Mouse (Mus musculus) heart, adult 2 months (tissue): Measurements from ENCODE around the gene Ankrd34b. TPM values are rescaled to one million over a fixed set of nuclear protein-coding genes. Genes with fewer than 3 reads are reported as not detected.

Source experiments
- DNase-seq, 2 experiments: peaks; one replicate each; pipeline ENCODE4 v3.0.0; 2021
- H3K27ac ChIP-seq: fragments of 200-600 bp; 2 replicates; pipeline ENCODE4 v1.8.1; 2022
- H3K27me3 ChIP-seq: fragments of 200-500 bp; 2 replicates; pipeline ENCODE4 v1.6.1; 2012; ENCODE audit warnings: mild to moderate bottlenecking, low read length, inconsistent platforms, mixed read lengths; ENCODE audit not compliant: control insufficient read depth, insufficient read depth
- H3K36me3 ChIP-seq: fragments of 200-500 bp; 2 replicates; pipeline ENCODE4 v1.6.1; 2012; ENCODE audit warnings: low read length, inconsistent platforms; ENCODE audit not compliant: control insufficient read depth, insufficient read depth
- H3K4me1 ChIP-seq: fragments of 200-500 bp; 2 replicates; pipeline ENCODE4 v1.6.1; 2011; ENCODE audit warnings: low read length; ENCODE audit not compliant: control insufficient read depth, insufficient read depth
- H3K4me3 ChIP-seq: fragments of 200-600 bp; 2 replicates; pipeline ENCODE4 v1.8.1; 2022
- H3K79me2 ChIP-seq: fragments of 200-500 bp; replicated peaks from 2 replicates; pipeline ENCODE4 v1.6.1; 2012; ENCODE audit warnings: mild to moderate bottlenecking, inconsistent platforms, low read length, moderate library complexity, mixed read lengths; ENCODE audit not compliant: control insufficient read depth, insufficient read depth
- H3K9ac ChIP-seq: fragments of 200-500 bp; 2 replicates; pipeline ENCODE4 v1.6.1; 2012; ENCODE audit warnings: low read depth, mild to moderate bottlenecking, control low read depth, inconsistent platforms, low read length, mixed read lengths
- CTCF ChIP-seq: fragments of 200-600 bp; IDR thresholded peaks from 2 replicates; pipeline ENCODE4 v1.8.1; 2022; ENCODE audit warnings: antibody characterized with exemption, mild to moderate bottlenecking, moderate library complexity
- EP300 ChIP-seq: fragments of 200-500 bp; IDR thresholded peaks from 2 replicates; pipeline ENCODE4 v1.6.1; 2011; ENCODE audit warnings: low read depth, low read length, control low read depth; ENCODE audit not compliant: insufficient read depth
- POLR2A ChIP-seq: fragments of 200-500 bp; IDR thresholded peaks from 2 replicates; pipeline ENCODE4 v1.6.1; 2011; ENCODE audit warnings: mild to moderate bottlenecking, low read depth, low read length, control low read depth; ENCODE audit not compliant: insufficient read depth
- WGBS: fragments of 180-500 bp; shearing (Covaris S2); methylation state at CpG from one replicate; pipeline ENCODE4 v1.1.7; 2018; 5-methylcytosine and 5-hydroxymethylcytosine counted together
- intact Hi-C: fragments of 180-260 bp; cut with DNase I; formaldehyde crosslinking; loops from one replicate; pipeline ENCODE4 v1.15.1; 2025
- polyA plus RNA-seq: library from polyadenylated mRNA; depleted of rRNA; stranded (reverse); fragments of >200 nt; gene quantifications from 2 replicates; pipeline ENCODE4 v1.2.3, GENCODE M21; 2012; rRNA removed
- total RNA-seq, 2 experiments: library from RNA; stranded (reverse); gene quantifications; 2 replicates each; pipeline ENCODE4 v1.2.3; 2021

Gene Ankrd34b
- total and polyA plus RNA-seq, 3 experiments = not detected

GRCm38 (mm10) chr13:92483852-92484463 is 58.3 kb downstream of the Ankrd34b start, which contains the start of gene Fam151b:
Gene Fam151b, minus strand, starts transcription at chr13:92484015.
- intact Hi-C loops = loop anchor here (2.0 to 5.0 kb wide), 2 partner anchors 129 to 577 kb away; partner anchors contain the start of genes Dhfr and Msh3
- Histone ChIP-seq H3K79me2 (no peaks in the 10 kb centered on the region), H3K27me3 (no peaks in the 10 kb centered on the region), H3K36me3 (no peaks in the 10 kb centered on the region), H3K27ac (peak within 1 kb of the TSS; percentile 64), H3K4me1 (no peaks in the 10 kb centered on the region), H3K9ac (peak within 1 kb of the TSS; percentile 52), H3K4me3 (peak within 1 kb of the TSS; percentile 55)
- TF ChIP-seq EP300 (0 out of 2 replicates have a peak, but pooled peaks have one; percentile 53), CTCF (no peak), POLR2A (peak; percentile 91)
- peak; percentile 87 to 92 for DNase-seq
- WGBS = 7% methylated on average over 19 of the region's 19 CpGs

GRCm38 (mm10) chr13:92490817-92491216 is 65.1 kb downstream of the Ankrd34b start:
- DNase-seq = no peak
- Histone ChIP-seq H3K27ac (no peak overlapping the region), H3K36me3 (peaks cover 9% of the 10 kb centered on the region), H3K79me2 (no peaks in the 10 kb centered on the region), H3K4me3 (no peak overlapping the region), H3K9ac (no peak overlapping the region), H3K27me3 (no peaks in the 10 kb centered on the region), H3K4me1 (no peaks in the 10 kb centered on the region)
- no peak for TF ChIP-seq EP300
- TF ChIP-seq POLR2A = no peak
- TF ChIP-seq CTCF = no peak
- WGBS = 37% methylated on average over 4 of the region's 4 CpGs
- intact Hi-C loops = no loop called here

Other genes starting within 250 kb of the Ankrd34b start
- gene Gm20379, start 119.9 kb upstream of the Ankrd34b start, total RNA-seq = not detected
- not detected in 2 replicates for gene Gm20379, start 119.9 kb upstream of the Ankrd34b start, polyA plus RNA-seq
- gene Dhfr, start 71.2 kb upstream of the Ankrd34b start, total RNA-seq = under 1 TPM; 0.78 to 0.84 TPM
- gene Dhfr, start 71.2 kb upstream of the Ankrd34b start, polyA plus RNA-seq = 0.39 and 0.91 TPM in 2 replicates
- gene Msh3, start 70.9 kb upstream of the Ankrd34b start, total RNA-seq = 1 to 10 TPM; 7.2 to 9.1 TPM
- 3.9 and 5.7 TPM in 2 replicates for gene Msh3, start 70.9 kb upstream of the Ankrd34b start, polyA plus RNA-seq
- 1 to 10 TPM; 2.0 to 2.2 TPM for gene Fam151b, start 58.1 kb downstream of the Ankrd34b start, total RNA-seq
- gene Fam151b, start 58.1 kb downstream of the Ankrd34b start, polyA plus RNA-seq = 1.0 and 1.7 TPM in 2 replicates
- 10 to 100 TPM; 11.5 to 11.7 TPM for gene Zfyve16, start 105.0 kb downstream of the Ankrd34b start, total RNA-seq
- gene Zfyve16, start 105.0 kb downstream of the Ankrd34b start, polyA plus RNA-seq = 2.9 and 8.4 TPM in 2 replicates
- gene Spz1, start 150.3 kb downstream of the Ankrd34b start, total RNA-seq = not detected
- gene Spz1, start 150.3 kb downstream of the Ankrd34b start, polyA plus RNA-seq = 0.23 and 0.31 TPM in 2 replicates
- 10 to 100 TPM; 12.0 to 12.4 TPM for gene Serinc5, start 185.2 kb downstream of the Ankrd34b start, total RNA-seq
- gene Serinc5, start 185.2 kb downstream of the Ankrd34b start, polyA plus RNA-seq = 10.3 and 15.3 TPM in 2 replicates